Mouse (Mus musculus) lung, postnatal 0 days (tissue): ENCODE data around the gene Trak1. TPM values are rescaled to one million over a fixed set of nuclear protein-coding genes. Genes with fewer than 3 reads are reported as not detected.

Source experiments
- ATAC-seq: fragments of 200-750 bp; cut with Nextera tagmentation; 2 replicates; pipeline ENCODE4 v1.8.0; 2017; ENCODE audit warnings: moderate library complexity
- DNase-seq: peaks from one replicate; pipeline ENCODE4 v3.0.0-alpha.2; 2016; ENCODE audit warnings: low spot score
- H3K27ac ChIP-seq: fragments of 300-500 bp; sonication (generic); 2 replicates; pipeline ENCODE4 v1.5.1; 2014; ENCODE audit warnings: antibody characterized with exemption, mild to moderate bottlenecking, low read length, mixed read lengths
- H3K27me3 ChIP-seq: fragments of 300-500 bp; sonication (generic); replicated peaks from 2 replicates; pipeline ENCODE4 v1.6.1; 2014; ENCODE audit warnings: low read length, mixed read lengths; ENCODE audit not compliant: insufficient read depth
- H3K36me3 ChIP-seq: fragments of 300-500 bp; sonication (generic); 2 replicates; pipeline ENCODE4 v1.6.1; 2014; ENCODE audit warnings: low read length, mixed read lengths; ENCODE audit not compliant: insufficient read depth
- H3K4me1 ChIP-seq: fragments of 300-500 bp; sonication (generic); 2 replicates; pipeline ENCODE4 v1.6.1; 2014; ENCODE audit warnings: antibody characterized with exemption, low read depth, low read length, mixed read lengths; ENCODE audit not compliant: insufficient read depth
- H3K4me2 ChIP-seq: fragments of 300-500 bp; sonication (generic); replicated peaks from 2 replicates; pipeline ENCODE4 v1.6.1; 2014; ENCODE audit warnings: low read depth, mild to moderate bottlenecking, low read length, moderate library complexity, mixed read lengths
- H3K4me3 ChIP-seq: fragments of 300-500 bp; sonication (generic); 2 replicates; pipeline ENCODE4 v1.5.1; 2014; ENCODE audit warnings: low read depth, low read length
- H3K9ac ChIP-seq: fragments of 300-500 bp; sonication (generic); replicated peaks from 2 replicates; pipeline ENCODE4 v1.6.1; 2014; ENCODE audit warnings: low read depth, mild to moderate bottlenecking
- H3K9me3 ChIP-seq: fragments of 300-500 bp; sonication (generic); 2 replicates; pipeline ENCODE4 v1.6.1; 2016; ENCODE audit warnings: low read length, mixed read lengths
- CTCF ChIP-seq: IDR thresholded peaks from 2 replicates; pipeline ENCODE4 v1.5.1; 2016; ENCODE audit warnings: antibody characterized with exemption, mild to moderate bottlenecking
- EP300 ChIP-seq: IDR thresholded peaks from 2 replicates; pipeline ENCODE4 v1.6.1; 2016; ENCODE audit warnings: antibody characterized with exemption, mild to moderate bottlenecking, control low read depth
- WGBS: fragments of 180-500 bp; shearing (Covaris S2); extraction: QIAGEN DNeasy Blood & Tissue Kit; methylation state at CpG from one replicate; pipeline ENCODE4 v1.1.7; 2014; 5-methylcytosine and 5-hydroxymethylcytosine counted together
- polyA plus RNA-seq: library from polyadenylated mRNA; unstranded; fragments of >200 nt; fragmentation: Nextera tagmentation; extraction: Ambion mirVana; gene quantifications from 2 replicates; pipeline ENCODE4 v1.2.1, GENCODE M21; 2015

The Trak1 gene
- polyA plus RNA-seq, 1 experiment from 2014 or later: 28.6 TPM

GRCm38 (mm10) chr9:121374076-121374863 lies 77.0 kb downstream of the Trak1 start:
- no peak overlapping the region for H3K27ac ChIP-seq
- H3K36me3 ChIP-seq: no peaks in the 10 kb centered on the region
- H3K4me2 ChIP-seq: no peak overlapping the region
- no peak overlapping the region for H3K9ac ChIP-seq
- no peaks in the 10 kb centered on the region for H3K9me3 ChIP-seq
- H3K27me3 ChIP-seq: no peaks in the 10 kb centered on the region
- TF ChIP-seq EP300 (no peak), CTCF (peak; percentile 98)
- 33% methylated on average over 9 of the region's 9 CpGs for WGBS
- DNase-seq (peak; percentile 89), ATAC-seq (peak; percentile 22)
- peaks cover 19% of the 10 kb centered on the region; the same call in 1 of the 2 replicates for H3K4me1 ChIP-seq
- H3K4me3 ChIP-seq: no peak overlapping the region

DNA sequence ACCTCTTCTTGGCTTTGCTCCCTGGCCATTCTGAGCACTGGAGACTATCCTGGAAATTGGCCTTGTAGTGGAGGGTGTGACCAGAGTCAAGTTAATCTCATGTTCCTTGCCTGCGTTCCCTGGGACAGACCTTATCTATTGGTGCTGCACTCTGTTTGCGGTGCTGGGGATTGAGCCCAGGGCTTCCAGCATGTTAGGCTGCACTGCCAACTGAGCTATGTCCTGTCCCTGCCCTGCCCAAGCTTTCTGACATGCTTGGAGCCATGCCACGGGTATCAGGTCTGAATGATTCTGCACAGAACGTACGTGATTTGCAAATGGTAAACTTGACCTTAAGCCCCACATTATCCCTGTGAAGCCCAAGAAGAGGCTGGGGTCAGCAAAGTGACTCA lies 77.6 kb downstream of the Trak1 start:
- no peak for DNase-seq
- ATAC-seq: no peak
- 88% methylated on average over 5 of the region's 5 CpGs for WGBS
- Histone ChIP-seq H3K36me3 (no peaks in the 10 kb centered on the region), H3K4me3 (no peak overlapping the region), H3K9ac (no peak overlapping the region), H3K27me3 (no peaks in the 10 kb centered on the region), H3K9me3 (no peaks in the 10 kb centered on the region), H3K27ac (no peak overlapping the region), H3K4me1 (peaks cover 19% of the 10 kb centered on the region; the same call in 1 of the 2 replicates), H3K4me2 (no peak overlapping the region)
- TF ChIP-seq CTCF (no peak), EP300 (no peak)

DNA sequence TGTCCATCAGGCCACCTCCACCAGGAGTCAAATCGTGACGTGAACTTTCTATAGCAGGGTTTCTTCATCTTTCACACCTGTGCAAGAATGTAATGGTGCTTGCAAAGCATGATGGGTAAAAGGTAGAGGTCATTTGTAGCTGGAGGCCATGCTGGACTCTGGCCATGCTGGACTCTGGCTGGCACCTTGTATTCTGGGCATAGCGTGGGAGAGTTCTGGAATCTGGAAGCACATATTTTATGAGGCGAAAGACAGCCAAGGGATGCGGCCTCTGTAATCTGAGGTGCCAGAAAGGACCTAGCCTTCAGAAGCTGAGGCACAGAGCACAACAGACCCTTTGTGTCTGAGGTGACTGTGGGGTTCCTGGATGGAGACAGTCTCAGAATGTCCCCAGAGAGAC lies 78.8 kb downstream of the Trak1 start:
- no peaks in the 10 kb centered on the region for H3K36me3 ChIP-seq
- no peak for DNase-seq
- no peak overlapping the region for H3K27ac ChIP-seq
- H3K27me3 ChIP-seq: no peaks in the 10 kb centered on the region
- 80% methylated on average over 5 of the region's 5 CpGs for WGBS
- H3K9me3 ChIP-seq: no peaks in the 10 kb centered on the region
- H3K4me3 ChIP-seq: no peak overlapping the region
- no peak overlapping the region for H3K4me2 ChIP-seq
- no peak for ATAC-seq
- H3K4me1 ChIP-seq: peaks cover 7% of the 10 kb centered on the region; the same call in 1 of the 2 replicates
- no peak for TF ChIP-seq EP300
- TF ChIP-seq CTCF: no peak
- H3K9ac ChIP-seq: no peak overlapping the region

DNA sequence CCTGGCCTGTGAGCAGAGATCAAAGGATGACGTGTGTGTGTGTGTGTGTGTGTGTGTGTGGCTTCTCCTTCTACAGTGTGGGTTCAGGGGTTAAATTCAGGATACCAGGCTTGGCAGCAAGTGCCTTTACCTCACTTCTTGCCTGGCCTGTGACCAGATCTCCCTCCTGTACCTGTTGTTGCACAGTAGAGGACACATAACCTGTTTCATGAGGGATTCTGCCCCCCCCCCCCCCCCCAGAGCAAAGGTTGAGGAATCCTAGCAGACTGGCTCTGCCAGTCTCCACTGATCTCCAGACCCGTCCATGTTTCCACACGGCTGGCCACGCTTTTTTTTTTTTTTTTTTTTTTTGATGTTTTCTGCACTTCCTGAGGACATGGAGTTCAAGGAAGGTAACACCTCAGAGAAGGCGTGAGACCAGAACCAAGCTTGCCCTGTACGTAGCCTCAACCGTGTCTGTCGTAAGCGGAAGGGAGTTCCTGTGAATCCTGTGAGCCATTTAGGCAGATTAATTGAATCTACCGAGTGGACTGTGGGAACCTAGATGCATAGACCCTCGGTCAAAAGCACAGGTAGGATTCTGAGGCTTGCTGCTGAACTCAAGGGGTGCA lies 83.1 kb downstream of the Trak1 start:
- Histone ChIP-seq H3K9me3 (no peaks in the 10 kb centered on the region), H3K36me3 (no peaks in the 10 kb centered on the region), H3K4me1 (no peaks in the 10 kb centered on the region), H3K27me3 (no peaks in the 10 kb centered on the region), H3K27ac (peak overlapping the region; percentile 47), H3K4me2 (no peak overlapping the region), H3K4me3 (no peak overlapping the region), H3K9ac (no peak overlapping the region)
- ATAC-seq (peak; percentile 75), DNase-seq (peak; percentile 42)
- 37% methylated on average over 11 of the region's 11 CpGs for WGBS
- TF ChIP-seq CTCF (no peak), EP300 (no peak)

DNA sequence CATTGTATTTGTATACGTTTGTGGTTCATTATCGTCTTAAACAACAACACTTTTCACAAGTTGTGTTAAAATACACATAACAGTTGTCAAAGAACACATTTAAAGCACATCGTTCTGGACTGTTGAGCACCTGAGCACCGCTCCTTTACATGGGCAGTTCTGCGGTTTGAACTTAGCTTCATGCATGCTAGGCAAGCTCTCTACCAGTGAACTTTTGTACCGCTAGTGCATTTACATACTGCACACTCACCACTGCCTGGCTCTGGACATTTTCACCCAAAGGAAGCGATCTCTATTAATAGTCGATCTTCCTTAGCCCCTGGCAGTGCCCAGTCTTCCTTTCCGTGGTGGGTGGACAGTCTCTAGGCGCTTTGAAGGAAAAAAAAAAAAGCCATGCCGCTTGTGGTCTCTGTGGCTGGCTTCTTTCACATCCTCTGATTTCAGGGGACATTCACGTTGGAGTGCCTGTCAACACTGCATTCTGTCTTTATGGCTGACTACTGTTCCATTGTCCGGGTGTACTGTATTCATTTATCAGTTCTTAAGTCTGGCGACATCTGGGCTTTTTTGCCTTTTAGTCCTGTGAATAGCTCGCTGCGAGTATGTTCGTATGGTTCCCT lies 84.5 kb downstream of the Trak1 start:
- no peaks in the 10 kb centered on the region for H3K27me3 ChIP-seq
- no peak overlapping the region for H3K9ac ChIP-seq
- TF ChIP-seq EP300 (no peak), CTCF (no peak)
- H3K4me3 ChIP-seq: no peak overlapping the region
- ATAC-seq (no peak), DNase-seq (no peak)
- H3K36me3 ChIP-seq: no peaks in the 10 kb centered on the region
- no peaks in the 10 kb centered on the region for H3K9me3 ChIP-seq
- no peaks in the 10 kb centered on the region for H3K4me1 ChIP-seq
- H3K27ac ChIP-seq: 0 out of 2 replicates have a peak overlapping the region, but pooled peaks have one; percentile 73
- H3K4me2 ChIP-seq: no peak overlapping the region
- 73% methylated on average over 17 of the region's 17 CpGs for whole genome bisulfite sequencing

- Histone ChIP-seq H3K36me3 (no peaks in the 10 kb centered on the region), H3K27ac (peak overlapping the region; percentile 73), H3K9ac (no peak overlapping the region), H3K9me3 (no peaks in the 10 kb centered on the region), H3K27me3 (no peaks in the 10 kb centered on the region), H3K4me3 (no peak overlapping the region), H3K4me2 (no peak overlapping the region), H3K4me1 (0 out of 2 replicates have a peak, but pooled peaks cover 2% of the 10 kb centered on the region)
- 68% methylated on average over 14 of the region's 14 CpGs for WGBS
- DNase-seq: peak; percentile 79
- no peak for TF ChIP-seq EP300
- TF ChIP-seq CTCF: no peak
- peak; percentile 56 for ATAC-seq
Observed at GRCm38 (mm10) chr9:121382568-121382967, 85.3 kb downstream of the Trak1 start.
